Mouse (Mus musculus): ENCODE measurements at regions not wholly inside any gene's neighbourhood (a gene's known extent, or its start where the extent isn't known, plus 50 kb on each side); places are given as distances from the start of the nearest gene placed in this dataset.
A peak's percentile ranks its signal among the peaks of the same experiment; 100 is the strongest.

DNA sequence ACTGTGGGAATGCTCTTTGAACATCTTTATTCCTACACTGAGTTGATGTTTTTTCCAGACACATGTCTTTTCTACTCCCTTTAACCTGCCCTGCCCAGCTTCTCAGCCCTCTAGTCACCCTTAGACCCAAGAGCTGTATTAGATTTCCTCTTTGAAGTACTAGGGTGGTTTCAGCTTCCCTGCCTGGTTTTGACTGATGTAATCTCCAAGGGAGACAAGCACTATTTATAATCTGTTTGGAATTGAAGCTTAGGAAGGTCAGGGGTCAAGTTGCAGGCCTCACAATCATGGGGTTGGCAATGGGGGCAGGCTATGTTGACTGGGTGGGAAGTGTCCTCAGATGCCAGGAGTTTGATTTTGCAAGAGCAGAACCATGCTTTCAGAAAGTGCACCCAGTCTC, 81.7 kb upstream of the Ddhd1 start:
- TF ChIP-seq CTCF (IDR thresholded peaks at IDR 0.05; ENCODE audit: low read depth): no peak
- Histone ChIP-seq H3K4me3 (ENCODE audit: low read depth, low read length) (no peak overlapping the region), H3K36me3 (ENCODE audit: insufficient read depth) (no peaks in the 10 kb centered on the region), H3K27me3 (ENCODE audit: insufficient read depth, low read length) (no peaks in the 10 kb centered on the region), H3K4me1 (ENCODE audit: insufficient read depth) (no peaks in the 10 kb centered on the region), H3K4me2 (no peak overlapping the region), H3K27ac (ENCODE audit: low read depth) (no peak overlapping the region), H3K9ac (no peak overlapping the region), H3K9me3 (ENCODE audit: low read depth, low read length) (no peaks in the 10 kb centered on the region)
- DNase-seq (peak; percentile 4), ATAC-seq (ENCODE audit: insufficient read depth) (no peak)

DNA sequence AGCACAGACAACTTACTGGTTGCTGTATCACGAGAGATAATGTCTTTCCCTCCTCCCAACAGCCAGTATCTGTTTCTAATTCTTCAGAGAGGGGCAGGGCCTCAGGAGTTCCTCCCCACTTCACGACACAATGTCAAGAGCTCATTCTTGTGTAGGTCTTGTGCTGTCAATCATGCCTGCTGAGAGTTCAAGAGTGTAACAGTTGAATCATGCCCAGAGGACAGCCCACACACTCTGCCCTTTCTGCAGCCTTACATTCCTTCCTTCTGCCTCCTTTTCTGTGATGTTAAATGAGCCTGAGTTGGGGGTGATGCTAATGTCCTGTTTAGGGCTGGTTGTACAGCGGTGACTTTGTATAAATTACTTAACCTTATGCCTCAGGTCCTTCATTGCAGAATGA, 82.7 kb upstream of the Ddhd1 start:
- TF ChIP-seq CTCF (IDR thresholded peaks at IDR 0.05; ENCODE audit: low read depth): no peak
- ATAC-seq (ENCODE audit: insufficient read depth) (no peak), DNase-seq (no peak)
- Histone ChIP-seq H3K4me1 (ENCODE audit: insufficient read depth) (no peaks in the 10 kb centered on the region), H3K36me3 (ENCODE audit: insufficient read depth) (no peaks in the 10 kb centered on the region), H3K4me3 (ENCODE audit: low read depth, low read length) (no peak overlapping the region), H3K4me2 (no peak overlapping the region), H3K9me3 (ENCODE audit: low read depth, low read length) (no peaks in the 10 kb centered on the region), H3K9ac (no peak overlapping the region), H3K27ac (ENCODE audit: low read depth) (no peak overlapping the region), H3K27me3 (ENCODE audit: insufficient read depth, low read length) (no peaks in the 10 kb centered on the region)
- 36% methylated on average over 3 of the region's 3 CpGs for WGBS

- Histone ChIP-seq H3K4me3 (ENCODE audit: low read depth, low read length) (no peak overlapping the region), H3K4me1 (ENCODE audit: insufficient read depth) (no peaks in the 10 kb centered on the region), H3K9ac (no peak overlapping the region), H3K27me3 (ENCODE audit: insufficient read depth, low read length) (no peaks in the 10 kb centered on the region), H3K27ac (ENCODE audit: low read depth) (no peak overlapping the region), H3K9me3 (ENCODE audit: low read depth, low read length) (no peaks in the 10 kb centered on the region), H3K36me3 (ENCODE audit: insufficient read depth) (no peaks in the 10 kb centered on the region), H3K4me2 (no peak overlapping the region)
- ATAC-seq (ENCODE audit: insufficient read depth) (no peak), DNase-seq (no peak)
- WGBS: 76% methylated on average over 5 of the region's 5 CpGs
- TF ChIP-seq CTCF (IDR thresholded peaks at IDR 0.05; ENCODE audit: low read depth): no peak
These were observed 88.2 kb upstream of the Ddhd1 start for GRCm38 (mm10) chr14:45746176-45746575.

- H3K4me1 ChIP-seq (ENCODE audit: insufficient read depth): no peaks in the 10 kb centered on the region
- ATAC-seq (ENCODE audit: insufficient read depth) (no peak), DNase-seq (no peak)
- no peak overlapping the region for H3K27ac ChIP-seq (ENCODE audit: low read depth)
- H3K9me3 ChIP-seq (ENCODE audit: low read depth, low read length): no peaks in the 10 kb centered on the region
- H3K36me3 ChIP-seq (ENCODE audit: insufficient read depth): no peaks in the 10 kb centered on the region
- no peak overlapping the region for H3K9ac ChIP-seq
- no peak overlapping the region for H3K4me3 ChIP-seq (ENCODE audit: low read depth, low read length)
- WGBS: 0% methylated on average over 1 of the region's 1 CpGs
- H3K4me2 ChIP-seq: no peak overlapping the region
- TF ChIP-seq CTCF (IDR thresholded peaks at IDR 0.05; ENCODE audit: low read depth): no peak
- H3K27me3 ChIP-seq (ENCODE audit: insufficient read depth, low read length): no peaks in the 10 kb centered on the region
These were observed 99.4 kb upstream of the Ddhd1 start for GRCm38 (mm10) chr14:45757376-45757775.

DNA sequence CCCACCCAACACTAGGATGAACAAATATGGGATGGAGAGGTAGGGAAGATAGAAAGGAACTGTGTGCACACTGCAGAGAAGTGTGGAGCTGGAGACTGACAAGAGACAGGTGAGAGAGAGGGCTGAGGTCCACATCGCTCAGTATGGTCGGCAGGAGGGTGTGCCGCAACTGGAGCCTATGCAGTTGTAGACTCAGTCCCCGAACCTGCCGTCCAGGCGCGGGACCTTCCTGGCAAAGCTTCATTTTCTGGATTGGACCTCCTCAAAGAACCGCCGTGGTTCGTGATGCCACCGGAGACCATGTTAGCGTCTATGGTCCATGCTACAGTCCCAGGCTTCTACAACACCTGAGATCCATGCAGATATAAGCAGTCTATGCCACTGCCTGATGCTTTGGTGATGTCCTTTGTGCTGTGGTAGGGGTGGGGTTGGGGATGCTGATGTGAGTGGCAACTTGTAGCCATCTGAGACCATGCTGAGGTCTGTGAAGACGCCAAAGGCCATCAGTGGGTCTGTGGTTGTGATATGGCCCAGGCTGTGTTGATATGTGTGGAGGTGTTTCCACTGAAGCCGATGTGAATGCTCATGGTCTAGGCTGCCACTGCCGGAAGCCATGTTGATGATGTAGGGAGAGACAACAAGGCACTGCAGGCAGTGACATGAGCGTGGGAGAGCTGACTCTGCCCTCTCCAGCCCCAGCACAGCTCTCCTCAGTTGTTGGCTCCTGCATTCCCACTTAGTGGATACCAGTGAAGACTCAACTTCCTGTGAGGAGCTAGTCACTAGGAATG, 103.1 kb upstream of the Ddhd1 start:
- Histone ChIP-seq H3K36me3 (ENCODE audit: insufficient read depth) (no peaks in the 10 kb centered on the region), H3K27ac (ENCODE audit: low read depth) (no peak overlapping the region), H3K4me3 (ENCODE audit: low read depth, low read length) (no peak overlapping the region), H3K9me3 (ENCODE audit: low read depth, low read length) (no peaks in the 10 kb centered on the region), H3K27me3 (ENCODE audit: insufficient read depth, low read length) (no peaks in the 10 kb centered on the region), H3K4me1 (ENCODE audit: insufficient read depth) (no peaks in the 10 kb centered on the region), H3K9ac (no peak overlapping the region), H3K4me2 (no peak overlapping the region)
- no peak for ATAC-seq (ENCODE audit: insufficient read depth)
- 93% methylated on average over 16 of the region's 16 CpGs for WGBS
- TF ChIP-seq CTCF (IDR thresholded peaks at IDR 0.05; ENCODE audit: low read depth): no peak
- no peak for DNase-seq

DNA sequence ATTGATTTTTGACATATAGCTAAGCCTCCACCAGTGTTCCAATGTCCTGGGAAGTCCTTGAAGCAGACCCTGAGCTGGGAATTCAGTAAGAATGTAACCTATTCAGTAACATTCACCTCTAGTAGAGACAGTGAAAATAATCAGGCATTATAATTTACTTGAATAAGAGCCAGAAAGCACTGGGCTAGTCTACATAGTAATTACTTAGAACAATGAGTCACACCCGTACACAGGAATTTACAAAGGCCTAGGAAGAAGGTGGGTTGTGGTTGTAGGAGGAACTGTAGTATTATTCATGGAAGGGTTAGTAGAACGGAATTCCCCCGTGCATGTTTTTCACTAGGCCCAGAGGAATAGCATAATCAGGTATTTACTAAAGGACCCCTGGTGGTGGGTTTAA, 106.3 kb upstream of the Ddhd1 start:
- H3K4me2 ChIP-seq: no peak overlapping the region
- WGBS: 69% methylated on average over 3 of the region's 3 CpGs
- H3K27me3 ChIP-seq (ENCODE audit: insufficient read depth, low read length): no peaks in the 10 kb centered on the region
- H3K4me3 ChIP-seq (ENCODE audit: low read depth, low read length): no peak overlapping the region
- TF ChIP-seq CTCF (IDR thresholded peaks at IDR 0.05; ENCODE audit: low read depth): no peak
- no peaks in the 10 kb centered on the region for H3K9me3 ChIP-seq (ENCODE audit: low read depth, low read length)
- DNase-seq (no peak), ATAC-seq (ENCODE audit: insufficient read depth) (no peak)
- no peak overlapping the region for H3K9ac ChIP-seq
- H3K27ac ChIP-seq (ENCODE audit: low read depth): no peak overlapping the region
- H3K4me1 ChIP-seq (ENCODE audit: insufficient read depth): no peaks in the 10 kb centered on the region
- H3K36me3 ChIP-seq (ENCODE audit: insufficient read depth): no peaks in the 10 kb centered on the region

DNA sequence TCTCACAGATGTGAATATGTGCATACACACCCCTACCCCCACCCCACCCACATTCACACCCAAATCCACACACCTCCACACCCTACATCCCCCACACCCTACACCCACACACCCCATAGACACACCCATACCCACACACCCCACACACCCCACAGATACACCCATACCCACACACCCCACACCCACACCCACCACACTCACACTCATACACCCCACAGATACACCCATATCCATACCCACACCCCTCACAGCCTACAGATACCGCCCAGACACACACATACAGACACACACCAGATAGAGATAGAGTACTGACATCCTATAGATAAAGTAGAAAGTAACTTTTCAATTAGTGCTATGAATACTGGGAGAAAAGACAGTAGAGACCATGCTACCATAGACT, 108.6 kb upstream of the Ddhd1 start:
- Histone ChIP-seq H3K27ac (ENCODE audit: low read depth) (no peak overlapping the region), H3K4me3 (ENCODE audit: low read depth, low read length) (no peak overlapping the region), H3K4me1 (ENCODE audit: insufficient read depth) (no peaks in the 10 kb centered on the region), H3K36me3 (ENCODE audit: insufficient read depth) (no peaks in the 10 kb centered on the region), H3K4me2 (no peak overlapping the region), H3K9ac (no peak overlapping the region), H3K9me3 (ENCODE audit: low read depth, low read length) (no peaks in the 10 kb centered on the region), H3K27me3 (ENCODE audit: insufficient read depth, low read length) (no peaks in the 10 kb centered on the region)
- TF ChIP-seq CTCF (IDR thresholded peaks at IDR 0.05; ENCODE audit: low read depth): no peak
- ATAC-seq (ENCODE audit: insufficient read depth) (no peak), DNase-seq (no peak)
- 81% methylated on average over 1 of the region's 1 CpGs for WGBS

Data from lung, embryonic 14.5 days (tissue).